Mouse (Mus musculus) heart, adult 2 months (tissue): Measurements from ENCODE around the gene Hist2h4.

Source experiments
- CTCF ChIP-seq: fragments of 200-600 bp; IDR thresholded peaks from 2 replicates; pipeline ENCODE4 v1.8.1; 2022; ENCODE audit warnings: antibody characterized with exemption, mild to moderate bottlenecking, moderate library complexity
- EP300 ChIP-seq: fragments of 200-500 bp; IDR thresholded peaks from 2 replicates; pipeline ENCODE4 v1.6.1; 2011; ENCODE audit warnings: low read depth, low read length, control low read depth; ENCODE audit not compliant: insufficient read depth

GRCm38 (mm10) chr3:96264404-96264949 is 1.4 kb upstream of the Hist2h4 start:
- TF ChIP-seq EP300 (no peak), CTCF (no peak)
